Mouse (Mus musculus) hindbrain, embryonic 15.5 days (tissue): ENCODE data around the gene Cavin1. TPM values are rescaled to one million over a fixed set of nuclear protein-coding genes. Genes with fewer than 3 reads are reported as not detected.
"Not testable (repeated sequence)": the region's sequence is repeated elsewhere in the genome, so short reads cannot be mapped to it uniquely, and the experiment has no call there.

Source experiments
- ATAC-seq: fragments of 200-750 bp; cut with Nextera tagmentation; 2 replicates; pipeline ENCODE4 v1.8.0; 2017; ENCODE audit warnings: low read depth, moderate number of reproducible peaks, moderate TSS enrichment; ENCODE audit not compliant: low FRiP score
- H3K27ac ChIP-seq: fragments of 300-500 bp; sonication (generic); replicated peaks from 2 replicates; pipeline ENCODE4 v1.5.1; 2015; ENCODE audit warnings: mild to moderate bottlenecking, inconsistent platforms
- H3K27me3 ChIP-seq: fragments of 300-500 bp; sonication (generic); 2 replicates; pipeline ENCODE4 v1.6.1; 2015; ENCODE audit warnings: control low read depth, inconsistent platforms
- H3K36me3 ChIP-seq: fragments of 300-500 bp; sonication (generic); 2 replicates; pipeline ENCODE4 v1.6.1; 2015; ENCODE audit warnings: control low read depth, inconsistent platforms
- H3K4me1 ChIP-seq: fragments of 300-500 bp; sonication (generic); replicated peaks from 2 replicates; pipeline ENCODE4 v1.6.1; 2015; ENCODE audit warnings: control low read depth, inconsistent platforms
- H3K4me2 ChIP-seq: fragments of 300-500 bp; sonication (generic); 2 replicates; pipeline ENCODE4 v1.6.1; 2015; ENCODE audit warnings: moderate library complexity, mild to moderate bottlenecking, inconsistent platforms
- H3K4me3 ChIP-seq: fragments of 300-500 bp; sonication (generic); 2 replicates; pipeline ENCODE4 v1.5.1; 2015; ENCODE audit warnings: mild to moderate bottlenecking, inconsistent platforms
- H3K9ac ChIP-seq: fragments of 300-500 bp; sonication (generic); 2 replicates; pipeline ENCODE4 v1.6.1; 2015; ENCODE audit warnings: inconsistent platforms
- H3K9me3 ChIP-seq: fragments of 300-500 bp; sonication (generic); 2 replicates; pipeline ENCODE4 v1.6.1; 2016; ENCODE audit warnings: control low read depth, inconsistent platforms
- WGBS: fragments of 180-500 bp; shearing (Covaris S2); methylation state at CpG from one replicate; pipeline ENCODE4 v1.1.7; 2015; 5-methylcytosine and 5-hydroxymethylcytosine counted together
- polyA plus RNA-seq: library from polyadenylated mRNA; unstranded; fragments of >200 nt; fragmentation: Nextera tagmentation; extraction: Ambion mirVana; gene quantifications from 2 replicates; pipeline ENCODE4 v1.2.1, GENCODE M21; 2015

Gene Cavin1
- polyA plus RNA-seq: 47.2 and 50.1 TPM in 2 replicates

GRCm38 (mm10) chr11:100970557-100970937, at the start of gene Cavin1:
TSS of gene Cavin1 (minus strand) at chr11:100970887.
- Histone ChIP-seq H3K27me3 (peaks cover 69% of the 10 kb centered on the region), H3K4me2 (peak within 1 kb of the TSS; percentile 53), H3K36me3 (no peaks in the 10 kb centered on the region), H3K9me3 (no peaks in the 10 kb centered on the region), H3K9ac (peak within 1 kb of the TSS; percentile 48), H3K4me1 (peaks cover 18% of the 10 kb centered on the region), H3K4me3 (peak within 1 kb of the TSS; percentile 44), H3K27ac (peak within 1 kb of the TSS; percentile 42; the same call in 1 of the 2 replicates)
- WGBS: 3% methylated on average over 20 of the region's 20 CpGs
- ATAC-seq: peak; percentile 72

DNA sequence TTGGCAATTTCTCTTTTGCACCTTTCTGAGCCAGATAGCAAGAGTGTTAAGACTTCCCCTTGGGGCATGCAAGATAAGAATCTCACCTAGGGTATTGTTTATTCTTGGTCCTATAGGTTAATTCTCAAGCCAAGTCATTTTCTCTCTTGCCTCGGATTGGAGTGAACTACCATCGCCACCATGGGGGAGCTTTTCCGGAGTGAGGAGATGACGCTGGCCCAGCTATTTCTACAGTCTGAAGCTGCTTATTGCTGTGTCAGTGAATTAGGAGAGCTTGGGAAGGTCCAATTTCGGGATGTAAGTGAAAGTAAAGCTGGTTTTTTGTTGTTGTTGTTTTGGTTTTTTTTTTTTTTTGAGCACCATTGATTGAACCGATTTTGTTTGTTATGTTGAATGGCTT, 41.0 kb upstream of the Cavin1 start:
- H3K4me2 ChIP-seq: peak overlapping the region; percentile 57
- no peaks in the 10 kb centered on the region for H3K27me3 ChIP-seq
- no peak overlapping the region; the same call in 1 of the 2 replicates for H3K9ac ChIP-seq
- peak overlapping the region; percentile 59 for H3K4me3 ChIP-seq
- WGBS: 74% methylated on average over 6 of the region's 6 CpGs
- H3K4me1 ChIP-seq: peaks cover 43% of the 10 kb centered on the region
- H3K36me3 ChIP-seq: peaks cover 17% of the 10 kb centered on the region
- H3K9me3 ChIP-seq: no peaks in the 10 kb centered on the region
- H3K27ac ChIP-seq: no peak overlapping the region
- ATAC-seq: no peak

GRCm38 (mm10) chr11:101009888-101010784, 39.4 kb upstream of the Cavin1 start:
- WGBS: 6% methylated on average over 29 of the region's 29 CpGs
- Histone ChIP-seq H3K27ac (peak overlapping the region; percentile 87), H3K9me3 (no peaks in the 10 kb centered on the region), H3K9ac (peak overlapping the region; percentile 76), H3K4me3 (peak overlapping the region; percentile 59), H3K36me3 (peaks cover 17% of the 10 kb centered on the region), H3K4me2 (peak overlapping the region; percentile 57), H3K4me1 (peaks cover 38% of the 10 kb centered on the region), H3K27me3 (no peaks in the 10 kb centered on the region)
- peak; percentile 16; the same call in 1 of the 2 replicates for ATAC-seq

DNA sequence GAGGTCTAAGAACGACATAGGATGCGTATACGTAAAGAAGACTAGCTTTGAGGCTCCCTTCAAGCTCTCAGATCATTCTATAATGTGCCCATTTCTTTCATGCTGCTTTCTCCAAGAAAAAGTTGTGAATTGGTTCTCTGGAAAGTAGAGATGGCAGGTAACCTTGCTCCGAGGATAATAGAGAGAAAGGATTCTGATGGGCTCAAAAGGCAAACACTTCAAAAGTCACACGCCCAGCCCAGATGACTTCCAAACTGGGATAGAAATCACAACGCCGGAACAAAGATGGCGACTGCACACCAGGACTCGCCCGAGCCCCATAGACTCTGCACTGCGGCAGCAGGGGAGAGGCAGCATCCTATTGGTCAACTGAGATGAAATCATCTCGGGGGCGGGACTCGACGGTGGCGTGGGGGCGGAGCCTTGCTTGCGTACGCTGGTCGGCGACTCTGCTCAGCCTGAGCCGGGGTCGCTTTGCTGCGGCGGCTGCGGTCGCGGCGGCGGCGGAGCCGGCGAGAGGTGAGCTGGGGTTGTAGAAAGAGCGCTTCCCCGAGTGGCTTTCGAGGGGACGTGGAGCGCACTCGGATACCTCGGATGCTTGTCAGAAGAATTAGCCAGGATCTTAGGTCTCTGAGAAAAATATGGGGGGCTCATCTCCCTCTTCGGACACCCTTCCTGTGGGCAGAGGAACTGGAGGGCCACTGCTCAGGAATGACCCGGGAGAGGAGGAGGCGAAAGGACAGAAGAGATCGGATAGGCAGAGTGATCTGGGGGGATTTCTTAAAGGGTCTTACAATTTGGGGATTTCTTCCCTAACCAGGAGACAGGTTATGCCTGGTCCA, 38.6 kb upstream of the Cavin1 start, which contains the start of gene Atp6v0a1:
Gene Atp6v0a1, plus strand, starts transcription at position 407 of the 842 bp plus-strand sequence.
- ATAC-seq: peak; percentile 100
- under 1% methylated on average over 44 of the region's 44 CpGs for WGBS
- no peaks in the 10 kb centered on the region for H3K27me3 ChIP-seq
- peak within 1 kb of the TSS; percentile 87 for H3K27ac ChIP-seq
- H3K36me3 ChIP-seq: peaks cover 12% of the 10 kb centered on the region; the same call in 1 of the 2 replicates
- peak within 1 kb of the TSS; percentile 76 for H3K9ac ChIP-seq
- peak within 1 kb of the TSS; percentile 59 for H3K4me3 ChIP-seq
- H3K4me2 ChIP-seq: peak within 1 kb of the TSS; percentile 57
- peaks cover 38% of the 10 kb centered on the region for H3K4me1 ChIP-seq
- H3K9me3 ChIP-seq: no peaks in the 10 kb centered on the region

GRCm38 (mm10) chr11:101008206-101009045, 37.7 kb upstream of the Cavin1 start:
- H3K27me3 ChIP-seq: no peaks in the 10 kb centered on the region
- H3K27ac ChIP-seq: peak overlapping the region; percentile 87
- H3K9me3 ChIP-seq: no peaks in the 10 kb centered on the region
- 0 out of 2 replicates have a peak, but pooled peaks cover 5% of the 10 kb centered on the region for H3K36me3 ChIP-seq
- peak overlapping the region; percentile 36 for H3K9ac ChIP-seq
- peaks cover 35% of the 10 kb centered on the region for H3K4me1 ChIP-seq
- ATAC-seq: no peak
- peak overlapping the region; percentile 57 for H3K4me2 ChIP-seq
- peak overlapping the region; percentile 59 for H3K4me3 ChIP-seq
- 44% methylated on average over 14 of the region's 14 CpGs for WGBS

- H3K4me1 ChIP-seq: peaks cover 1% of the 10 kb centered on the region
- ATAC-seq: no peak
- 36% methylated on average over 3 of the region's 3 CpGs for WGBS
These were observed 32.5 kb upstream of the Cavin1 start for GRCm38 (mm10) chr11:101003025-101003685.

GRCm38 (mm10) chr11:101001875-101002552, 31.3 kb upstream of the Cavin1 start:
- not testable (repeated sequence) for ATAC-seq, H3K36me3 ChIP-seq, H3K4me3 ChIP-seq, H3K9me3 ChIP-seq, H3K4me1 ChIP-seq, H3K27me3 ChIP-seq, H3K9ac ChIP-seq, H3K27ac ChIP-seq, H3K4me2 ChIP-seq
- 91% methylated on average over 4 of the region's 6 CpGs for WGBS

More at GRCm38 (mm10) chr11:101003025-101003685, 32.5 kb upstream of the Cavin1 start:
- H3K9me3 ChIP-seq: no peaks in the 10 kb centered on the region
- H3K4me2 ChIP-seq: no peak overlapping the region
- no peak overlapping the region for H3K9ac ChIP-seq
- H3K27me3 ChIP-seq: no peaks in the 10 kb centered on the region
- no peak overlapping the region for H3K27ac ChIP-seq
- no peak overlapping the region for H3K4me3 ChIP-seq
- no peaks in the 10 kb centered on the region for H3K36me3 ChIP-seq

DNA sequence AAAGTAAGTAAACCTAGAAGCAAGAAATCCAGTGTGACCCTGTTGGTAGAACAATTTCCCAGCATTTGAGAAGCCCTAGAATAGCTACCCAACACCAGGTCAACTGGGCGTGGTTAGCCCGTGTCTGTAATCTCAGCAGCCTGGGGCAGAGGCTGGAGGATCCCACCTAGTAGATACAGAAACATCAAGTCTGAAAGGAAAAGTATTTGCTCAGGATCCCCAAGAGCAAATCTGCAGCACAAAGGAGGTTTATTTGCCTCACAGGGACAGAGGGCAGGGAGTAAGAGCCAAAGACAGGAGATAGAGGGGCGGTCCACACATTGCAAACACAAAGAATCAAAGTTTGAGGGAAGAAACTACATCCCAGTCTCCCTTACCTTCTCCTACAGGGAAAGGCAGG, 28.6 kb upstream of the Cavin1 start:
- 62% methylated on average over 3 of the region's 3 CpGs for WGBS
- Histone ChIP-seq H3K27me3 (no peaks in the 10 kb centered on the region), H3K4me2 (no peak overlapping the region), H3K36me3 (no peaks in the 10 kb centered on the region), H3K9ac (no peak overlapping the region), H3K4me3 (no peak overlapping the region), H3K4me1 (no peaks in the 10 kb centered on the region), H3K27ac (no peak overlapping the region), H3K9me3 (no peaks in the 10 kb centered on the region)
- no peak for ATAC-seq

GRCm38 (mm10) chr11:100998836-100999235, 28.1 kb upstream of the Cavin1 start:
- ATAC-seq: no peak

GRCm38 (mm10) chr11:100996501-100996900, 25.8 kb upstream of the Cavin1 start:
- no peaks in the 10 kb centered on the region for H3K4me1 ChIP-seq
- H3K27me3 ChIP-seq: no peaks in the 10 kb centered on the region
- no peak overlapping the region for H3K4me3 ChIP-seq
- H3K4me2 ChIP-seq: no peak overlapping the region
- H3K9me3 ChIP-seq: no peaks in the 10 kb centered on the region
- no peak overlapping the region for H3K27ac ChIP-seq
- H3K36me3 ChIP-seq: no peaks in the 10 kb centered on the region
- no peak overlapping the region for H3K9ac ChIP-seq
- WGBS: 90% methylated on average over 4 of the region's 4 CpGs
- no peak for ATAC-seq

More at GRCm38 (mm10) chr11:100998836-100999235, 28.1 kb upstream of the Cavin1 start:
- Histone ChIP-seq H3K27ac (no peak overlapping the region), H3K9ac (no peak overlapping the region), H3K27me3 (no peaks in the 10 kb centered on the region), H3K4me1 (no peaks in the 10 kb centered on the region), H3K4me2 (no peak overlapping the region), H3K4me3 (no peak overlapping the region), H3K36me3 (no peaks in the 10 kb centered on the region), H3K9me3 (no peaks in the 10 kb centered on the region)
- WGBS: 92% methylated on average over 2 of the region's 2 CpGs
